Comparison of ENCODE assay signal across 20 mouse cellular contexts in the genomic region with DNA sequence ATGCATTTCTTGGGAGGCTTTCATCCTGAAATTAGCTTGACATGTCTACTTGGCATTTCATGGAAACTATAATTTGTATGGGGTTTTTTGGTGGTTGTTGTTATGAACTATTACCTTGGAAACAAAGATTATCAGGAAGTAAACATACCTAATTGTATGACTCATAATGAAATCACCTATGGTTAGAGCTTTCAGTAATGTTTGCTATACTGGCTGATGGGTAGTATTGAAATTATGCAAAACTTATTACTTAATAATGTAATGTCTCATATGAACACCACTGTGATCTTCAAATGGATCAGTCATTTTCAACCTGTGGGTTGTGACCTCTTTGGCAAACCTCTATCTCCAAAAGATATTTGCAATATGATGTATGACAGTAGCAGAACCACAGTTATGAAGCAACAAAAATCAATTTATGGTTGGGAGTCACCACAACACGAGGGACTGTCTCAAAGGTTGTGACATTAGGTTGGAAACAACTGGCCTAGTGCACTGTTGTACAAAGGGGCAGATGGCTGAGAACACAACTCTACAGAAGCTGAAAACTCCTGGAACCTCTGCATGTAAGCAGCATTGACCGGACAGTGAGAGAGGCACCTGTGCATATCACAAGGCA. TPM values are rescaled to one million over a fixed set of nuclear protein-coding genes. Genes with fewer than 3 reads are reported as not detected.
A peak's percentile ranks its signal among the peaks of the same experiment; 100 is the strongest.
DNase-seq lines count a peak whose midpoint lies in the region; ATAC-seq and TF ChIP-seq lines count a peak whose summit lies in the region.
"Had no signal": no experiment of that assay in that cellular context is flagged by ENCODE, and none has a peak within 500 bp of the region (broad histone marks: within the 10 kb centered on the region; RNA-seq: fewer than 3 reads in every experiment).

No protein-coding gene starts in this region.

- H3K36me3 ChIP-seq in liver, postnatal 0 days (replicated peaks; ENCODE audit: insufficient read depth, low read length): no peaks in the 10 kb centered on the region
- H3K36me3 ChIP-seq in liver, embryonic 11.5 days (ENCODE audit: control insufficient read depth, insufficient read depth, low read length): no peaks in the 10 kb centered on the region
- H3K36me3 ChIP-seq in hindbrain, embryonic 12.5 days: no peaks in the 10 kb centered on the region
- H3K36me3 ChIP-seq: embryonic facial prominence, embryonic 12.5 days; forebrain, embryonic 15.5 days; G1E; heart, embryonic 13.5 days; hindbrain, embryonic 13.5 days had no signal

- no peaks in the 10 kb centered on the region for H3K9me3 ChIP-seq in liver, postnatal 0 days (ENCODE audit: low read length)
- H3K9me3 ChIP-seq in liver, embryonic 11.5 days (ENCODE audit: control insufficient read depth, low read length): no peaks in the 10 kb centered on the region
- no peaks in the 10 kb centered on the region for H3K9me3 ChIP-seq in hindbrain, embryonic 12.5 days (replicated peaks)
- H3K9me3 ChIP-seq: embryonic facial prominence, embryonic 12.5 days; forebrain, embryonic 15.5 days; G1E; heart, embryonic 13.5 days; hindbrain, embryonic 13.5 days had no signal

- H3K4me1 ChIP-seq in liver, postnatal 0 days (ENCODE audit: insufficient read depth): no peaks in the 10 kb centered on the region; the same call in 1 of the 2 replicates
- H3K4me1 ChIP-seq in liver, embryonic 11.5 days (replicated peaks; ENCODE audit: control insufficient read depth, insufficient read depth, low read length): no peaks in the 10 kb centered on the region
- no peaks in the 10 kb centered on the region for H3K4me1 ChIP-seq in hindbrain, embryonic 12.5 days
- H3K4me1 ChIP-seq: embryonic facial prominence, embryonic 12.5 days; forebrain, embryonic 15.5 days; hindbrain, embryonic 13.5 days had no signal

- DNase-seq in liver, postnatal 0 days: no peak
- DNase-seq in liver, embryonic 11.5 days (ENCODE audit: low spot score): no peak
- DNase-seq in CD4-positive helper T cell, adult 2 months (ENCODE audit: low read depth, low spot score): peak; percentile 38
- no peak for DNase-seq in right cerebral cortex, postnatal 14 days
- no peak for DNase-seq in neural tube, embryonic 10.5 days (ENCODE audit: extremely low spot score, low spot score)
- DNase-seq: adrenal gland, postnatal 10 days; cerebellum, adult 11-12 months; cerebellum, adult 9-10 months; cerebellum, postnatal 25 days; gastrocnemius, postnatal 36 days; heart, adult 11 months; heart, postnatal 4 days had no signal

- TF ChIP-seq CTCF in liver, postnatal 0 days (IDR thresholded peaks at IDR 0.05; ENCODE audit: low read depth): no peak

- peak; percentile 67 for ATAC-seq in liver, postnatal 0 days
- ATAC-seq in liver, embryonic 11.5 days (replicated peaks; ENCODE audit: low FRiP score): no peak
- peak; percentile 83 for ATAC-seq in activated CD4-positive, CD25-positive, alpha-beta regulatory T cell, adult 4 months
- ATAC-seq in hindbrain, embryonic 12.5 days (ENCODE audit: low FRiP score): no peak
- ATAC-seq: forebrain, embryonic 15.5 days; hindbrain, postnatal 0 days had no signal

- TF ChIP-seq EP300 in liver, postnatal 0 days (IDR thresholded peaks at IDR 0.05; ENCODE audit: low read depth): no peak

- no peak overlapping the region for H3K4me3 ChIP-seq in liver, postnatal 0 days (ENCODE audit: low read depth, low read length)
- no peak overlapping the region for H3K4me3 ChIP-seq in liver, embryonic 11.5 days (ENCODE audit: low read depth, low read length)
- no peak overlapping the region for H3K4me3 ChIP-seq in hindbrain, embryonic 12.5 days
- H3K4me3 ChIP-seq: embryonic facial prominence, embryonic 12.5 days; forebrain, embryonic 15.5 days; heart, embryonic 13.5 days; hindbrain, embryonic 13.5 days had no signal

- no peak overlapping the region for H3K9ac ChIP-seq in liver, postnatal 0 days (replicated peaks)
- no peak overlapping the region for H3K9ac ChIP-seq in liver, embryonic 11.5 days (ENCODE audit: low read depth, low read length)
- H3K9ac ChIP-seq in hindbrain, embryonic 12.5 days: no peak overlapping the region
- H3K9ac ChIP-seq: embryonic facial prominence, embryonic 12.5 days; forebrain, embryonic 15.5 days; heart, embryonic 13.5 days; hindbrain, embryonic 13.5 days had no signal

- WGBS in liver, postnatal 0 days (ENCODE audit: insufficient replicate concordance): 64% methylated on average over 2 of the region's 2 CpGs
- 76% methylated on average over 2 of the region's 2 CpGs for WGBS in liver, embryonic 11.5 days
- 88% methylated on average over 2 of the region's 2 CpGs for WGBS in hindbrain, embryonic 12.5 days

- no peak overlapping the region for H3K27ac ChIP-seq in liver, postnatal 0 days (ENCODE audit: low read depth)
- H3K27ac ChIP-seq in liver, embryonic 11.5 days (ENCODE audit: low read depth, low read length): no peak overlapping the region
- H3K27ac ChIP-seq in hindbrain, embryonic 12.5 days: no peak overlapping the region
- H3K27ac ChIP-seq: embryonic facial prominence, embryonic 12.5 days; forebrain, embryonic 15.5 days; heart, embryonic 13.5 days; hindbrain, embryonic 13.5 days; hindbrain, postnatal 0 days had no signal

- H3K4me2 ChIP-seq in liver, postnatal 0 days (ENCODE audit: low read depth, low read length): no peak overlapping the region
- H3K4me2 ChIP-seq in liver, embryonic 11.5 days: no peak overlapping the region
- no peak overlapping the region for H3K4me2 ChIP-seq in hindbrain, embryonic 12.5 days (replicated peaks)
- H3K4me2 ChIP-seq: embryonic facial prominence, embryonic 12.5 days; forebrain, embryonic 15.5 days; heart, embryonic 13.5 days; hindbrain, embryonic 13.5 days had no signal

- H3K27me3 ChIP-seq in liver, postnatal 0 days (ENCODE audit: insufficient read depth, low read length): no peaks in the 10 kb centered on the region
- no peaks in the 10 kb centered on the region for H3K27me3 ChIP-seq in liver, embryonic 11.5 days (replicated peaks; ENCODE audit: control insufficient read depth, insufficient read depth, low read length)
- no peaks in the 10 kb centered on the region for H3K27me3 ChIP-seq in hindbrain, embryonic 12.5 days
- H3K27me3 ChIP-seq: embryonic facial prominence, embryonic 12.5 days; forebrain, embryonic 15.5 days; heart, embryonic 13.5 days; hindbrain, embryonic 13.5 days had no signal

RNA-seq across cellular contexts. Expression of a gene that starts 33.5 kb away (rescaled TPM):
- polyA plus RNA-seq in liver, postnatal 0 days (2015; fragmentation: Nextera tagmentation; extraction: Ambion mirVana): 4.8 and 4.9 TPM in 2 replicates
- 25.8 and 27.4 TPM in 2 replicates for polyA plus RNA-seq in liver, embryonic 11.5 days (2014; fragmentation: Nextera tagmentation; extraction: Ambion mirVana)
- polyA plus RNA-seq in activated CD4-positive, CD25-positive, alpha-beta regulatory T cell, adult 4 months (2017; shearing (Covaris generic)): 10 to 100 TPM in 1 of 2 experiments, 1 to 10 TPM in 1; 9.4 to 11.2 TPM
- 34.1 and 35.9 TPM in 2 replicates for polyA plus RNA-seq in hindbrain, embryonic 12.5 days (2016; fragmentation: Nextera tagmentation; extraction: Ambion mirVana)

RNA-seq across cellular contexts. Expression of a gene that starts 49.8 kb away (rescaled TPM):
- polyA plus RNA-seq in liver, postnatal 0 days (2015; fragmentation: Nextera tagmentation; extraction: Ambion mirVana): 6.7 and 8.2 TPM in 2 replicates
- polyA plus RNA-seq in liver, embryonic 11.5 days (2014; fragmentation: Nextera tagmentation; extraction: Ambion mirVana): 18.6 and 19.4 TPM in 2 replicates
- under 1 TPM in 1 of 2 experiments, not detected in 1; 0.46 TPM for polyA plus RNA-seq in activated CD4-positive, CD25-positive, alpha-beta regulatory T cell, adult 4 months (2017; shearing (Covaris generic))
- polyA plus RNA-seq in hindbrain, embryonic 12.5 days (2016; fragmentation: Nextera tagmentation; extraction: Ambion mirVana): 25.2 and 26.0 TPM in 2 replicates

Comparison
In these comparisons a context has a peak if more than half of its experiments do, and no peak if none do; other contexts are left out.
1. ATAC-seq: peak in liver, postnatal 0 days (single experiment) and activated CD4-positive, CD25-positive, alpha-beta regulatory T cell, adult 4 months (single experiment); none in liver, embryonic 11.5 days (single experiment) and hindbrain, embryonic 12.5 days (single experiment).